Mouse (Mus musculus) splenic B cell, adult 2 months (primary cell): ENCODE data around the gene Agbl2.

Experiments used
- DNase-seq: peaks from one replicate; pipeline ENCODE4 v3.0.0-alpha.2; 2011; ENCODE audit warnings: low read depth, low spot score
- H3K27me3 ChIP-seq: 2 replicates; pipeline ENCODE4 v1.6.1; 2012; ENCODE audit warnings: mild to moderate bottlenecking, low read length, moderate library complexity, mixed read lengths; ENCODE audit not compliant: control insufficient read depth, poor library complexity, insufficient read depth, severe bottlenecking
- H3K36me3 ChIP-seq: 2 replicates; pipeline ENCODE4 v1.6.1; 2012; ENCODE audit warnings: mild to moderate bottlenecking, low read length, moderate library complexity, mixed read lengths; ENCODE audit not compliant: control insufficient read depth, poor library complexity, insufficient read depth, severe bottlenecking

Gene Agbl2

DNA sequence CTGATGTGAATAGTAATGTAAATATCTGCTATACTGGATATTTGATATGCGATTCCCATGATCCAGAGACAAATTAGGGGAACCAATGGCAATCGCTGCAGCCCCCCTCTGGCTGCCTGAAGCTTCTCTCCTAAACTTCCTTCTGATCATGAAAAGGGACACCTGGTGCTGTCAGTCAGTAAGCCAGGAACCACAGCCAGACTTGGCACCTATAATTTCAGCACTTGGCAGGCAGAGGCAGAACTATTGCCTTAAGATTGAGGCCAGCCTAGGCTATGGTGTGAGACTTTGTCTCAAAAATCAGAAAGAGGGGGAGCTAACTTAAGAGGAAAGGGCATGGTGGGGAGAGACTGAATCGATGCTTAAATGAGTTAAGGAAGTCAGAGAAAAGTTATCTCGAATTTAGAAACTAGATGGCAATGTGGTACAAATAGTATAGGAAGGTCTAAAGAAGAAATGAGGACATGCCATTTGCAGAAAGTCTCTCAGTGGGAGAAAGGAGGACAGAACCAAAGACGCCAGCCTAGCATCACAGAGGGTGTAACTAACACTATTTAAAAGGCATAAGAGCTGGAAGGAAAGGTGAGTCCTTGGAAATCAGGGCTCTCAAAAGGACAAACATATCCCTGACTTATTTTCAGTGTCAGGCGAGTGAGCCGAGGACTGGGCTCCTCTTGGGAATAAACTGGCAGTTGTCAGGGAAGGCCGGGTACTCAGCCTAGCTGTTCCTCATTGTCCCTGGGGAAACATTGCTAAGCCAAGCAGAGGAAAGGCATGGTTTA is 88.8 kb downstream of the Agbl2 start:
- Histone ChIP-seq H3K36me3 (no peaks in the 10 kb centered on the region; the same call in 1 of the 2 replicates), H3K27me3 (no peaks in the 10 kb centered on the region)
- DNase-seq = no peak

DNA sequence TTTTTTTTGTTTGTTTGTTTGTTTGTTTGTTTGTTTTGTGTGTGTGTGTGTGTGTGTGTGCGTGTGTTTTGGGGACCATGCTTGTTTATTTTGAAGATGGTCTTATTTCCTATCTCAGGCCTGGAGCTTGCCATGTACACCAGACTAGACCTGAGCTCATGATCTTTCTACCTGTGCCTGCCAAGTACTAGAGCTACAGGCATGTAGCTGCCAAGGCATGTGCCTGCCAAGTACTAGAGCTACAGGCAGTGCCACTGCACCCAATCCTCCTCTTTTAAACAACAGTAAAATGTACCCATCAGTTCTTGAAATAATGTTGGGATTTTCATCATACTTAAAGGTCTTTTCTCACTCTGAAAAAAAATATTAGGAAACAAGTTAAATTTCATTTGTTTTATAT is 91.5 kb downstream of the Agbl2 start:
- H3K36me3 ChIP-seq = no peaks in the 10 kb centered on the region
- no peak for DNase-seq

DNA sequence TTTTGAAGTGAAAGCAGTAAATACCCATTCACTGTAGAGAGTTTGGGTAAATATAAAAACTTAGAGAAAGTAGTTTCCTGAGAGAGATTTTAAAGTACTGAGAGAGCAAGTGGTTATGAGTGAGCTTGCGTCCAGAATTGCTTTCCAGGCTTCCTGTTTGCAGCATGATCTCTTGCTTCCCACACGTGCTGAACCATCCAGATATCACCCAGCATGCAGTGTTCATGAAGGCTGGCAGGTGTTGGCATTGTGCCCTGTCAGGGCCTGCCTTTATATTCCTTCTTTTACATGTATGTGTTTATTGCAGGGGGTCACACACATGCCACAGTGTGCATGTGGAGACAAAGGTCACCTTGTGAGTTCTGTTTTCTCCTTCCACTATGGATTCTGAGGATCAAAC is 92.7 kb downstream of the Agbl2 start:
- DNase-seq = no peak
- H3K27me3 ChIP-seq = no peaks in the 10 kb centered on the region
- no peaks in the 10 kb centered on the region for H3K36me3 ChIP-seq

More for the DNA sequence above, 91.5 kb downstream of the Agbl2 start:
- H3K27me3 ChIP-seq = no peaks in the 10 kb centered on the region

DNA sequence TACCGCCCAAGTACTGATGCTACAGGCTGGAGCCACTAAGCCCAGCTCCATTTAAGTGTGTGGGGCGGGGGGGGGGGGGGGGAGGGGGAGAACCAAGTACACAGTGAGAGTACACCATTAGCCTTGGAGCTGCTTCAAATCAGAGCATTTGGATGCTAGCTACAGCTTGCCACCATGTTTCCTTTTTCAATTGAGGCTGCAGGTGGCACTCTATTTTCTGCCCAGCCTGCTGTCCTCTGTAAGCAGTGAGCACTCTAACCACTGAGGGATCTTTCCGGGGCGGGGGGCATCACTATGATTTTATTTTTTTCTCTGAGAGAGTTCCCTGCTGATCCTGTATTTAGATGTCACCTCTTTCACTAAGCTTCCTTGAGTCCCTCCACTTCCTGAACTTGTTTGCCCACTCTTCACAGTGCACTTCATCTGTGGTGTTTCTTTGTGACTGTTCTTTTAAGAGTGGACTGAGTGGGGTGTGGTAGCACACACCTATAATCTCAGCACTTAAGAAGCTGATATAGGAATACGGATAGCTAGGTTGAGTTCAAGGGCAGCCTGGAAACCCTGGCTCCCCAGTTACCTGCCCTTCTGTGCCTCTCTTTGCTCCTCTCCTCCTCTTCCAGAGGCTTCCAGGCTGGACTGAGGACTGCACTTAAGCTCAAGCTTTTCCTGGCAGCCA is 95.2 kb downstream of the Agbl2 start:
- Histone ChIP-seq H3K36me3 (no peaks in the 10 kb centered on the region), H3K27me3 (no peaks in the 10 kb centered on the region)
- DNase-seq = no peak

DNA sequence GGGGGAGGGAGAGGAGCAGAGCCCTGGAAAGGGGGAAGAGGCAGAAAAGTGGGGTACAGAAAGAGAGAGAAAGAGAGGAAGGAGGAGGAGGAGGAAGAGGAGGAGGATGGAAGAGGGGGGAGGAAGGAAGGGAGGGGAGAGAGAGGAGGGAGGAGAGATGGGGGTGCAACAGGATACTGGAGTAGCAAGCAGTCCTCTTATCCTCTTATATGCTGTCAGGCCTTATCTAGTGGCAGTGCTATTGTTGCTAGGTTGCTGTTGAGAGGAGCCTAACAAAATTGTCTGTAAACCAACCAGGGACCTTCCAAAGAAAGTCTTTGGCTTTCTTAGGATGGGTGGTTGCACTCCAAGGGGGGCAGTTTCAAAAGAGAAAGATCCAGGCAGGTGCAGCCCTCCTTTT is 96.9 kb downstream of the Agbl2 start:
- Histone ChIP-seq H3K27me3 (no peaks in the 10 kb centered on the region), H3K36me3 (no peaks in the 10 kb centered on the region)
- no peak for DNase-seq

DNA sequence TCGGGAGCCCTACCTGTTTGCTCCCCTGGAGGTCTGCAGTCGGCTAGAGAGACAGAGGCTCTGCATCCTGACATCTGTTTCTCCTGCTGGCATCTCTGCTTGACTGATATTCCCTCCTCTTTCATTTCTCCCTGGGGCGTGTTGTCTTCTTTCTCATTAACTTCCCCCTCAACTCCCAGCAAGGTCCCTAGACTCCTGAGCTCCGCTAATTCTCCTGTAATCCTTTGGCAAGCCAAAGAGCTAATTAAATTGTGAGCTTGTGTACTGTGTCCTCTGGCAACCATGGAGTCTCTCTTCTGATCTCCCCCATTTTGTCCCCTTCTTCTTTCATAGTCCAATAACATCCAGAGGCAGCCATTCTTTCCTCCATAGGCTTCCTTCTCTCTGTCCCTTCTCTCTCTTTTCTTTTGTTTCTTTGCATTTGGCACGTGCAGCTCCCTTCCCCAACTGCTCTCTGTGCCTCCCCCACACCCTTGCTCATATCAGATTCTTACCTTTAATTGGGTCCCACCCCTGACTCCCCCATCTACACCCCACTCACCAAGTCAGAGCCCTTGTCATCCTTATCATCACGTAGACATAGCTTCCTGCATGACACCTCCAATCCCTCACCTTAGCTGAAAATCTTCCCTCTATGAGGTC is 97.7 kb downstream of the Agbl2 start:
- Histone ChIP-seq H3K27me3 (peaks cover 2% of the 10 kb centered on the region; the same call in 1 of the 2 replicates), H3K36me3 (no peaks in the 10 kb centered on the region)
- no peak for DNase-seq

DNA sequence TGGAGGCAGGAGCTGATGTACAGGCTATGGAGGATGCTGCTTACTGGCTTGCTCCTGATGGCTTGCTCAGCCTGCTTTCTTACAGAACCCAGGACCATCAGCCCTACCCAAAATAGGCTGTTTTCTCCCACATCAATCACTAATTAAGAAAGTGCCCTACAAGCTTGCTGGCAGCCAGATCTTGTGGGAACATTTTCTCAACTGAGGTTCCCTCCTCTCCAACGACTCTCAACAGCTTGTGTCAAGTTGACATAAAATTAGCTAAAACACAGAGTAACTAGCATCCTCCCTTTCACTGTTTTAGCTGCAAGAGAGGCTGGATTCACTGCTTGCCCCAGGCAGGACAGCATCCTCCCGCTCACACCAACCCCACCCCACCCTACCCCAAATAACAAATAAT is 99.3 kb downstream of the Agbl2 start:
- H3K27me3 ChIP-seq = peaks cover 2% of the 10 kb centered on the region; the same call in 1 of the 2 replicates
- no peaks in the 10 kb centered on the region for H3K36me3 ChIP-seq
- no peak for DNase-seq
